Mouse (Mus musculus): ENCODE data around the gene Rps6kl1.
"Not testable (repeated sequence)": the region's sequence is repeated elsewhere in the genome, so short reads cannot be mapped to it uniquely, and the experiment has no call there.

Rps6kl1 gene

GRCm38 (mm10) chr12:85175926-85176845 lies 25.1 kb upstream of the Rps6kl1 start:
- DNase-seq (ENCODE audit: low read depth, low spot score) = peak; percentile 19

GRCm38 (mm10) chr12:85175087-85175675 lies 24.1 kb upstream of the Rps6kl1 start:
- DNase-seq (ENCODE audit: low read depth, low spot score) = no peak

- no peak for DNase-seq (ENCODE audit: low read depth, low spot score)
Observed at GRCm38 (mm10) chr12:85174016-85174415, 23.0 kb upstream of the Rps6kl1 start.

GRCm38 (mm10) chr12:85170948-85171307 lies 19.9 kb upstream of the Rps6kl1 start:
- no peak for DNase-seq (ENCODE audit: low read depth, low spot score)

GRCm38 (mm10) chr12:85170284-85170947 lies 19.4 kb upstream of the Rps6kl1 start:
- DNase-seq (ENCODE audit: low read depth, low spot score) = no peak

GRCm38 (mm10) chr12:85169877-85170276 lies 18.8 kb upstream of the Rps6kl1 start:
- DNase-seq (ENCODE audit: low read depth, low spot score) = no peak

- peak; percentile 83 for DNase-seq (ENCODE audit: low read depth, low spot score)
Observed at GRCm38 (mm10) chr12:85169117-85169858, 18.2 kb upstream of the Rps6kl1 start.

- no peak for DNase-seq (ENCODE audit: low read depth, low spot score)
Observed at GRCm38 (mm10) chr12:85166631-85167030, 15.6 kb upstream of the Rps6kl1 start.

GRCm38 (mm10) chr12:85164996-85165395 lies 13.9 kb upstream of the Rps6kl1 start:
- no peak for DNase-seq (ENCODE audit: low read depth, low spot score)

GRCm38 (mm10) chr12:85159592-85159991 lies 8.5 kb upstream of the Rps6kl1 start:
- DNase-seq (ENCODE audit: low read depth, low spot score) = no peak

- no peak for DNase-seq (ENCODE audit: low read depth, low spot score)
Observed at GRCm38 (mm10) chr12:85158801-85159200, 7.7 kb upstream of the Rps6kl1 start.

- DNase-seq (ENCODE audit: low read depth, low spot score) = no peak
Observed at GRCm38 (mm10) chr12:85157797-85158460, 6.9 kb upstream of the Rps6kl1 start.

GRCm38 (mm10) chr12:85156324-85156723 lies 5.3 kb upstream of the Rps6kl1 start:
- DNase-seq (ENCODE audit: low read depth, low spot score) = no peak

- DNase-seq (ENCODE audit: low read depth, low spot score) = no peak
Observed at GRCm38 (mm10) chr12:85153011-85153410, 1.9 kb upstream of the Rps6kl1 start.

GRCm38 (mm10) chr12:85150321-85151001 lies 603 bp downstream of the Rps6kl1 start:
- DNase-seq (ENCODE audit: low read depth, low spot score) = no peak

GRCm38 (mm10) chr12:85146881-85147280 lies 4.2 kb downstream of the Rps6kl1 start:
- DNase-seq (ENCODE audit: low read depth, low spot score) = no peak

- DNase-seq (ENCODE audit: low read depth, low spot score) = no peak
Observed at GRCm38 (mm10) chr12:85146355-85146754, 4.7 kb downstream of the Rps6kl1 start.

GRCm38 (mm10) chr12:85145630-85146029 lies 5.4 kb downstream of the Rps6kl1 start:
- DNase-seq (ENCODE audit: low read depth, low spot score) = no peak

GRCm38 (mm10) chr12:85144821-85145220 lies 6.2 kb downstream of the Rps6kl1 start:
- DNase-seq (ENCODE audit: low read depth, low spot score) = no peak

- not testable (repeated sequence) for DNase-seq (ENCODE audit: low read depth, low spot score)
Observed at GRCm38 (mm10) chr12:85144276-85144675, 6.8 kb downstream of the Rps6kl1 start.

- peak; percentile 85 for DNase-seq (ENCODE audit: low read depth, low spot score)
Observed at GRCm38 (mm10) chr12:85142803-85143202, 8.3 kb downstream of the Rps6kl1 start.
